Mouse (Mus musculus) ES-E14 (cell line): Measurements from ENCODE around the gene Ndufv1.

ENCODE experiments used
- CHD2 ChIP-seq: IDR thresholded peaks from 2 replicates; pipeline ENCODE4 v1.6.1; 2014; ENCODE audit warnings: mild to moderate bottlenecking, low read depth, low read length, inconsistent platforms
- MAFK ChIP-seq: IDR thresholded peaks from 2 replicates; pipeline ENCODE4 v1.6.1; 2014; ENCODE audit warnings: mild to moderate bottlenecking, low read depth, low read length, inconsistent platforms; ENCODE audit not compliant: insufficient read depth
- ZC3H11A ChIP-seq: IDR thresholded peaks from 2 replicates; pipeline ENCODE4 v1.6.1; 2012; ENCODE audit warnings: low read depth, mild to moderate bottlenecking, inconsistent platforms, low read length, borderline replicate concordance

GRCm38 (mm10) chr19:3980309-3980708 is 32.3 kb downstream of the Ndufv1 start:
- no peak for TF ChIP-seq CHD2
- no peak for TF ChIP-seq ZC3H11A
- TF ChIP-seq MAFK = no peak
